Mouse (Mus musculus) kidney, postnatal 4 days (tissue): ENCODE data around the gene Actrt2.

Source experiments
- DNase-seq, 2 experiments: peaks; one replicate each; pipeline ENCODE4 v3.0.0; 2021; ENCODE audit warnings: mixed read lengths in 2 of 2

The Actrt2 gene

DNA sequence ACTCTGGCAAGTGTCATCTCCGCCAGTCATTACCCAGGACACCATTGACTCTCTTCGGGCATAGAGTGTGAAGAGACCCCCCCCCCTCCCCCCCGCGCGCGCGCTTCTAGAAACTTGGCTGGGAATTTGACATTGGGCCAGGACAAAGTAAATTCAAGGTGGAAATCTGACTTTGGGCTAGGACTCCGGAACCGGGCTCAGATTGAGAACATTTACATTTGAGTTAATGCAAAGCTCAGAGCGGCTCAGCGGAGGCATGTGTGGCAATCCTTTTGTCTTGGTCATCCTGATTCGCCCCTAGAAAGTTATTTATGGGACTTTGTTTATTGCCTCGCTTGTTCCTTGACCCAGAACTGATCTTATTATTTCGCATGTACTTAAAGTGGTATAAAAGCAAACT, 14.6 kb upstream of the Actrt2 start:
- no peak for DNase-seq

DNA sequence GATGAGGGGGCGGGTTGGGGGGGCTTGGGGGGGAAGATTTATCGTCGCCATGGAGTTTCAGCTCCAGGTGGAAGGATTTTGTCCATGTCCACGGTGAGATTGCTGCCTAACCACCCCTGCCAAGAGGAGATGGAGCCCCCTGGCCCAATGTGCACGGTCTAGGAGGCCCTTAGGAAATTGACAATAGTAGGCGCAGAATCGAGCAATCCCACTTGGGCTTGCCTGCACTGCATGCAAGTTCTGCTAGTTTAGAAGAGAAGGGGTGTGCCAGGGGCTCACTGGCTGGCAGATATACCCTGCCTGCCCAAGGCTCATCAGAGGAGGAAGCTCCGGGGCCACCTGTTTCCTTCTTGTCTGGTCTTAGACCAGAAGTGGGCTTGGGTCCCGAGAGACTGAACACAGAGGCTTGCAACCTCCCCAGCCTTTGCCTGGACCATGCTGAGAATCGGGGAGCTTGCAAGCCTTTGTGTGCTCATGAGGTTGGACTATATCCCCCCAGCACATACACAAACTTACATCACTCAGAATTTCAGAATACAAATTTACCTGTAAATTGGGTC, 7.9 kb upstream of the Actrt2 start:
- no peak for DNase-seq

DNA sequence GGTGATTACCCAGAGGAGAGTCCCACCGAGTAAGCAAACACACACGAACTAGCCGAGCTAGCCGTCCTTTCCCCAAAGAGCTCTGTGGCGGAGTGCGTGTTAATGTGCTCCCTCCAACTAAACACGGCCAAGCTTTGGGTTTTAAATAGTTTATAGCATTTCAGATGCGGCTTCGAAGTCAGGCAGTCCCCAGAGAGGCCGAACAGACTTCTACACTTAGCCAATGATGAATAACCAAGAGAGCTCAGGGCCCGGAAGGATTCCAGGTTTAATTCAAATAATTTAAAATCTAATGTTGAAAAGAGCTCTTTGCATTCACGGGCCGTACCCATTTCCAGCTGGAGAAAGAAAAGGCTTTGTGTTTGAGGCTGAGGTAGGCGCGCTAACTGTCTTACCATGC, 7.3 kb upstream of the Actrt2 start:
- DNase-seq = no peak

DNA sequence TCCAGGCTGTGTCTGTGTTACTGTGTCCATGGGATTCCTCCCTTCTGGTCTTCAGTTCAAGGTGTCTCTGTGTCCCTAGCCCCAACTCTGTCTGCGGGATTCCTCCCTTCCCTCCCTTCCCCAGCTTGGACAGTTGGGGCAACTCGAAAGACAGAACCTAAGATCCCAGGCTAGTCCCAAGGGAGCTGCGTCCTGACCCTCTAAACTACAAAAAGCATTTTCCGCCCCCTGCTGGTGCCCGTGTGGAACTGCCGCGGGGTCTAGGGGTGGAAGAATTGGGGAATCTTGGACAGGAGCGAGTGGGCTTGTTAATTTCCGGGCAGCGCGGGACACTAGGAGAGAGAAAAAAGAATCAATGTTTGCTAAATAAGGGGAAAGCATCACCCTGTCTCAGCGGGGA, 6.9 kb upstream of the Actrt2 start:
- DNase-seq = peak; percentile 82

DNA sequence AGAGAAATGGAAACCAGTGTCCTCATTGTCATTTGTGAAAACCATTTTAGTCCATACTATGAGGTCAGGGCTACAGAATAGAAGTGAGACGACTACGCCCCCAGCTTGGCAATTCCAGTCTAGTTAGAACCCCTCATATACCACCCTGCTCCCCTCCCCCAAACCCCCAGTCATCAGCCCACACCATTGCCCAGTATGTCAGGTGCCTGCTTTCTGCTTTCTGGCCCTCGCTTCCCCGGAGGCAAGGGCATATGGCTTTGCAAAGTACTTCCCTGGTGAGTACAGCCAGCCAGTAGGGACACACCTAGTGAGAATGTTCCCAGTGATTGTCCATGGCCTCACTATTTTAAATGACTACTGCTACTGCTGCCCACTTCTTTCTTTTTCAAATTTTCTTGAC, 6.3 kb upstream of the Actrt2 start:
- DNase-seq = peak in 1 of 2 experiments; percentile 21

DNA sequence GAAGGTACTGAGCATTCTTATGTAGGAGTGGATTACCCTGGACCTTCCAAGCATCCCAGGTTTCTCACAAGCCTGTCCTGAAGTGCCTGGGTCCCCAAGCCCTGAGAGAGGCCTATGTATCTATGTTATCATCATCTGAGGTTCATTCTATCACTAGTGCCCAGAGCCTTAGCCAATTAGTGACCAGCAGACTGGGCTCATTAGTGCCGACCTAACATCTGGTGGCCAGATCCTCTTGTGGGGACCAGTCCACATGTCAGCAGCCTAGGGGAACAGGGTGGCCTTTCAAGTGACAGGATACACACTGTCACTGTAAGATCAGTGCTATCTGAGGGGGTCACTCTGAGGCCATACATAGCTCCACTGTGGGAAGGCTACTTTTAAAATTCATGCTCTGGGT, 4.4 kb upstream of the Actrt2 start:
- DNase-seq = no peak

DNA sequence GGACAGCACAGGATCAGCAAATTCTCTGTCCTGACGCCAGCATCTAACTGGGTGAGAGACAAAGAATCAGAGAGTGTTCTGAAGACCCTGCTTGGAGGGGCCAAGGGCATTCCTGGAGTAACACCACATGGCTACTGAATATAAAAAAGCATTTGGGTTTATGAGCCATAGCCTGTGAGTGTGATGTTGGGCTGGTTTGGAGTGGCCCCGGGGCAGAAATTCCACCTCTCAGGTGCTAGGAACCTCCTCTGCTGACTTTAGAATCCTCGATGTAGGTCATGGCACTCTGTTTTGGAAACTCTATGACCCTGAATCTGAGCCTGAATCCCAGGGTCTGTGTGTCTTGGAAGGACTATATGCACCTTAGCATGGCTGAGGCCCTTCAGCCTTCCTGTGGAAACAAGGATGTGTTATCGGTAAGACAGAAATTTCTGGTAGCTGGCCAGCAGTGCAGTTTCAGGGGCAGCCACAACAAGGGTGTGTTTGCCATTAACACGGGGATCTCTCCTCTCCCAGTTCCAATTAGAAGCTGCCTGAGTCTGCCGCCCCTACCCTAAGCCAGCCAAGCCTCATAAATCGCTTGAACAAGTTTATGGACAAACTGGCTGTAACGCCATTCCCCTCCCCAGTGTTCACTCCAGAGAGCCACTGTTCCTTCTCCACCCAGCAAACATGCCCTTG, 3.7 kb upstream of the Actrt2 start:
- DNase-seq = peak; percentile 53 to 73

DNA sequence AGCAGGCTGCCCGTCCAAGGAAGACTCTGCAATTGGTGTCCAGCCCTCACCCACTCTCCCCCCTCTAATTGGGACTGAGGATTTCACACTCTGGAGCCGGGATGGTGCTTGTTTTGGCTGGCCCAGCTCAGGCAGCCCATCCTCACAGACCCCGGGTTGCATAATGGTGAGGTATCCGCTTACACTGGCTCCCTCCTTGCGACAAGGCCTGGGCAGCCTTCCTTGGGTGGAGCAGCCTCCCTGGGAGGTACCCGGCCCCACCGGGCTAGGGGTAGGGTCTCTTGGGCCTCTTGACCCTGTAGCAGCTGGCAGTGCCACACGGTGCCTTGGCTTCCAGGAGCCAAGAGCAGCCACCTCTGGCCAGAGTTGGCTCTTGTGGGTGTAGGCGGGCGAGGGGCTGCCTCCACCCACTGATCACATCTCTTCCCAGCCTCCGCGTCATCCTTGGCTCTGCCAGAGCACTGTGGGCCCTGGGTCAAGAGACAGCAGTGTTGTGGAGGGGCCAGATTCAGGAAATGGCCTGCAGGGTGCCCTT, 4.9 kb downstream of the Actrt2 start:
- no peak for DNase-seq

DNA sequence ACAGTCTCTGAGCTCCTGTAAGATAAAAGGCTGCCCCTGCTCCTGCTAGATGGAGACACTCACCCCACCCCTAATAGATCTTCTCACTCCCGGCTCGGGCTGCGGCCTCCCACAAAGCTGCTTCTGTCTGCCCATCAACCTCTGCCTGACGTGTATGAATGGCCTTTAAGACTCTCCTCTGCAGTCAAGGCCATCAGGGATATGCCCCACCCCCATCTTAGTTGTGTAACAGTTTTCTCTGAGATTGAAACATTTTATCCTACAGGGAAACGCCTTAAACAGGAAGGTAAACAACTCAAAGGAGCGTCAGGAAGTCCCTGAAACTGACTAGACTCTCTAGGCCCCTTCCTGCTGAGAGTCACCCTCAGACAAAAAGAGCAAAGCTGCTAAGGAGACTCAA, 6.4 kb downstream of the Actrt2 start:
- DNase-seq = no peak

DNA sequence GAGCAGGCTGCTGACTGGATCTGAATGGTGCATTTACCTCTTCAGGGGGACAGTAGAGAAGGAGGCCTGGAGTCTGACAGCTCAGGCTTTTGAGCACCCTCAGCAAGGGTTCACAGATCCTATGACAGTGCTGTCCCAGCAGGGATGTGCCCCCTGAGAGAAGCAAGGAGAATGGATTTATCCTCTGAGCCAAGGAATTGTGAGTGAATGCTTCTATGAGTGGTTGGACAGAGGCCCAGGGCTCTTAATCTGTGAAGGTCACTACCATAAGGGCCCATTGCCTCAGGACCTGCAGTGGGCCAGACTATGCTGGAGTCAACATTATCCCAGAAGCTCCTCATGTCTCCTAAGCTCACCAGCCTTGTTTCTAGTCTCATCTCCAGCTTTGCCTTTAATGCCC, 7.6 kb downstream of the Actrt2 start:
- DNase-seq = no peak

DNA sequence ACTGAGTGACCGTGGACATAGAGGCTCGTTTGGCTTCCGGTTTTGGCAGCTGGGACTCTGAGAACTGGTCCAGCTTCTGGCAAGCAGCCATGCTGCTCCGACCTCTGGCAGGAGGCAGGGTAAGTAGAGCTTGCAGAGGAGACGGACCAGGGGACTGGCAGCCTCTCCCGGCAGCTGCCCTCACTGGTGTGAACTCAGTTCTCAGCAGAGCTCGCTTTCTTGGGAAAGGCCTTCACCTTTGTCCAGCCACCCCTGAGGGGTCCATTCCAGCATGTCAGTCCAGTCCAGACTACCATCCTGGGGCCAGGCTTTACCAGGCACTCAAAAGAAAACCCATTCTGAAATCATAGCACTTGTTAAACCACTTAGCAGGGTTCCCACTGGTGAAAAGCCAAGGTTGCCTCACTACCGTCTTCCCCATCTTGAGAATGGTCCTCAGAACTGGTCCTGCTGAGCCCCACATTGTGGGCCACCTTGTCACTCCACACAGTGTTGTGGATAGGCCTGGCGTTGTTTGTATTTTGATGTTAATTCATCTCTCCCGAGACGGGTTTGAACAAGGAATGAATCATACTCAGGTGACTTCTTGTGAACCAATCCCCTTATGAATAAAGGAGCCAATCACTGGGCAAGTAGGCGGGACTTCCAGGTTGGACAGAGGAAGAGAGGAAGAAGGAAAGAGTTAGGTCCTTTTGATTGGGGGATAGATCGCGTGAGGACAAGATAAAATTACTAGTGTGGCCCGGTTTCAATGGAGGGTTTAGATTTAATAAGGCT, 12.3 kb downstream of the Actrt2 start:
- peak; percentile 33 to 38 for DNase-seq

DNA sequence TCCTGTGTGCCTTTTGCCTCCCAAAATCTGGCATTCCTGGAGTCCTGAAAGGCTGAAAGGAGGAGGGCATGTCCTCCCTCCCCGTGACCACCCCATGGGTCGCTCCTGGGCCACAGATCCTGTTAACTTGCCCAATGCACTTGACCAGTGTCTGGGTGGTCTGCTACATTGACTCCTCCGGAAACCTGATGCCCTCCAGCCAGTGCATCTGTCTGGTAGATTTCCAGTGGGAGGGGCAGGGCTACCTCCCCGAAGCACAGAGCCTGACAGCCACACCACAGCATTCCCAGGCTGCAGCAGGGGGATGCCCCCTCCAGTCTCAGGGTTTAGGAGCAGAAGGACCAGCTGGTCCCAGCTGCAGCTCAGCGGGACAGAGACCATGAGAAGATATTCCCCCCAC, 15.2 kb downstream of the Actrt2 start:
- peak in 1 of 2 experiments; percentile 37 for DNase-seq

DNA sequence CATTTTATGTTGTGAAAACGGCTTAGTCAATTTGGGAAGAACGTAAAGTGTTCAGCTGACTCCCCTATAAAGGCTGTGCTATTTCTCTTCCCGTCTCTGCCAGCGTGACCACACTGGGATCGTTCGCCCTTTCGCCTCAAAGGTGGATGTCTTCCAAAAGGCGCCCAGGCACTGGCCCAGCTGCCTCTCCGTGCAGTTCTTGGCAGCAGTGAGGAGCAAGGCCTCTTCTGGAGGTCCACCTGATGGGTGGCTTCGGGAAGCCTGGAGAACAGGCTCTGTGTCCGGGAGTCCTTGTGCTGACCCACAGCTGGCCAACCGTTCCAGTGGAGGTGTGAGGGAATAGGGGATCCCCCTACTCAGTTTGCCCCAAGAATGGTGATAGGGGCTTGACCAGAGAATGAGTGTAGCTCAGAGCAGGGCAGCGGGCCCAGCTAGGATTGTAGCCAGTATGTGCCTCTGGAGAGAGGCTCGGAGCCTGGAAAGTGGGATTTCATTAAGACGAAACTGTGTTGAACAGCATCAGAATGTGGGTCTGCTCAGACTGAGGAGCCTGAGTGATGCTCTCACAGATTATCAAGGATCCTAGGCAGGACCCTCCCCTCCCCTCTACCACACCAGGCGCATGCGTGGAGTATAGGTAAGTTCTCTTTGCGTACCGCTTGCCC, 18.5 kb downstream of the Actrt2 start:
- DNase-seq = no peak

DNA sequence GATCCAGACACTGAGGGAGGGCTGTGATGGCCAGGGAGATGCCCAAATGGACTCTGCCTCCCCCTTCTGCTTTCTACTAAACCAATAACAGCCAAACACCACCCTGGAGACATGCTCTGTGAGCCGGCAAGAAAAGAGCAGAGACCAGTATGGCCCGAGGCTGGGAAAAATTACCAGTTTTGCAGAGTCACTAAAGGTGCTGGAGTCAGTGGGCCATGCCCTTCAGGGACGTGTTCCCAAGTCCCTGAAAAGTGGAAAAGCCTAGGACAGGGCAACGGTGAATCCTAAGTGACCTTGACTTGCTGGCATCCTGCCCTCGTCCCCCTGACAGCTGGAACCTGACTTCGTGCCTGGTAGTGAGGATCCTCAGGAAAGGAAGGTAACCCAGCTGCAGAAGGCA, 25.2 kb downstream of the Actrt2 start:
- DNase-seq = peak in 1 of 2 experiments; percentile 56

DNA sequence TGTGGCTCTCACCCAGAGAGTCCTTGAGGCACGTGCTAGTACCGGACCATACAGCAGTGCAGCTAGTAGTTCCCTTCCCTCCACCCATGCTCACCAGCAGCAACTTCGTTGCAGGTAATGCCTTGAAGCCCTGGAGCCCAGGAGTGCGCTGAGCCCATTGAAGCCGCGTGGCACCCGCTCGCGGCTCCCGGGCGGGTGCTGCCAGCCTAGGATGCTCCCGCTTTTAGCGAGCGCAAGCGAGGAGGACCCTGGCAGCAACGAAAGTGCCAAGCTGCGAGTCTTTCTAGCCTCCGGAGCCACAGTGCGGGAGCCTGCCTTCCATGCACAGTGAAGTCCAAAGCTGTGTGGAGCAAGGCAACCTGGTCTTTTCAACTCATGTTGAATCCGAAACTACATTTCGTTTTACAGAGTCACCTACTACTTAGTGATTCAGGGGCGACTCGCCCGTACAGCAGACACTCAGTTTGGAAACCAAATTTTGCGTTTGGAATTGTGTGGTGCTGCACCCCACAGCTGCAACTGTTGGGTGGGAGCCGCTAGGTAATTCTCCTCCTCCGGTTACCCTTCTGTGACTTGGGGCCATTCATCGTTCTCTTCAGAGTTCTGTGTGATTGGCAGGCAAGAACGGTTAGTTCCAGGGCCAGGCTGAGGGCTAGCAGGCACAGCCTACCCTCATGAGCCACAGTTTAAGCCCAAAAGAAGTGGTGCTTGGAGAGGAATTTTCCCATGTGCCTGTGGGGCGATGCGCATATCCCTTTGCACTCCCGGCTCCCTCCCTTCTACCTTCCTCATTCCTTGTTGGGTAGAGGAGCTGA, 26.2 kb downstream of the Actrt2 start:
- peak in 1 of 2 experiments; percentile 35 for DNase-seq

DNA sequence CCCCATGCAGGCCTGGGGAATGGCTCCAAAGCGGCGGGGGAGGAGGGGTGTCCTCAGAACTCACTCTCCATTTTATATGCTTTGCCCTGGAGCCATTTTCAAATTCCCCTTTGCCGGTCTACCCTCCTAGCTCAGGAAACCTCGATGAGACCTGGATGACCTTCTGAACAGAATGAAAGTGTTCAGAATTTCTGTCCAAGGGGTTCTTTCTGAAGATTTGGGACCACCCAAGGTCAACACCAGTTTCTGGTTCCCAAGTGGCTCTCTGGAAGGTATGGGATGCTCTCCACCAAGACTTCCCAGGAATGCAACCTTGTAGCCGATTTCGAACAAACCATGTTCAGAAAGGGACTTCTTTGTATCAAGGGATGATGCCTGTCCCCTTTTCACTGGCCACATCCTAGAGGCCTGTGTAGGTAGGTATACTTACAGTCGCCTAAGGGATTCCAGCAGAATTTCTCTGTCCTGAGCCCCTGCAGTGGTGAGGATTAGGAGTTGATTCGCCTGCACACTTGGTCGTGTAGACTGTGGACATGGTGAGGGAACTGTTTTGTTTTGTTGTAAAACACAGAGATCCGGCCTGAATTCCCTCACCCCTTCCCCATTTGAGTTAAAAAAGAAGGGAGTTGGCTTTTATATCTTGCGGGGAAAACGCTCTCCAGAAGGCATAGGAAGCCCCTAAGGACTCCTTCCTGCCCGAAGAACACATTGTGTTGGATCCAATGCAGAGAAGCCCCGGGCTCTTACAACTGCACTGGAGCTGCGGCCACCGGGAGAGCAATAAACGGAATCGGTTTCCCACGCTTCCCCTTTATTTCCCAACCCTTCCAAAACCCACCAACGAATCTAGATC, 27.0 kb downstream of the Actrt2 start:
- no peak for DNase-seq

DNA sequence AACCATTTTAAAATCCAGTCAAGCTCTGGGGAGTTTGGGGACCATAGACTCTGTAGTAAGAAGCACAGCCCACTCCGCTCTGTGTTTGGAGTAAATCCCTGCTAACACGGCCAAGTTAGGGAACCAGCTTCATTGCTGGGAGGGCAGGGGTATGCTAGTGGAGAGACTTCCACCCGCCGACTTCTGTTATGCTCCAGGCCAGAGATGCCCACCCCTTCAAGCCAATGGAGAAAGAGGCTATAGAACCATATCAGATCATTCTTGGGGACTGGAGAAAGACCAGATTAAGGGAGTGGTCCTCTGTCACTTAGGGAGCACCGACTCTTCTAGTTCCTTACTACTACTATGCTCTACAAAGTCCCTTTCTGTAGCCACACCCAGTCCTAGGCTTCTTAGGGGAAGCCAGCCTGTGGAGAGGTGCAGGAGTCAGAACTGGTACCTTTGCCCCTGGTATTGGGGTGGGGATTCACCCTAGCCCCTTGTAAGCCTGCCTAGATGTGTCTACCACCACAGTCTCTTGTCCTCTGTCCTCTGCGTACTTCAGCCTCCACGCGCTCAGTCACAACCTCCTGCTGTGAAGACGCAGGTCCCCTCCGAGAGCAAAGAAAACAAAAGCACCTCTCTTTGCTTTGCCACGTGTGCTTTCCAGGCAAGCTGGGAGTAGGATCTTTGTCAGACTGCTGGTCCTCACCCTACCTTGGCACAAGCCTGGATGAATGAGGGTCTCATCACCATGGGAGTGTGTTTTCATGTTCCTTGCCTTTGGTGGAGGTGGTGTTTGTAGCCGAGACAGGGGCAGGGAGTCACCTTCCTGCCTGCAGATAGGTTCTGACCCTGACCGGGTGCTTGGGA, 27.9 kb downstream of the Actrt2 start:
- no peak for DNase-seq

DNA sequence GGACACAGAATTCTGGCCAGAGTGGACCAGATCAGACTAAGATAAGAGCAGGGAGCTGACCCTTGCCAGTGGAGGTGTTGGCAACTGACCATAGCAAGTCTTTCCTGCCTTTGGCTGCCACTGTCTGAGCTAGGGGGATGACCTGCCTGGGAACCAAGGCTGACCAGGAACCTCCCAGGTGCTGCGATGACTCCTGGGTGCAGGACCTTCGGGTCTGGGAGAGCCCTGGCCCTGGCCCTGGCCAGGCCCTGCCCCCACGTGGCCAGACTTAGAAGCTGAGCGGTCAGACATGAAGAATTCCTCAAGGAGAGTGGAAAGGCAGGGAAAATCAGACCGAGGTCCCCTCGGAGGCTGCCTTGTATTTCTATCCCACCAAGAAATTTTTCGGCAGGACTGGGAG, 28.5 kb downstream of the Actrt2 start:
- peak; percentile 63 to 78 for DNase-seq

DNA sequence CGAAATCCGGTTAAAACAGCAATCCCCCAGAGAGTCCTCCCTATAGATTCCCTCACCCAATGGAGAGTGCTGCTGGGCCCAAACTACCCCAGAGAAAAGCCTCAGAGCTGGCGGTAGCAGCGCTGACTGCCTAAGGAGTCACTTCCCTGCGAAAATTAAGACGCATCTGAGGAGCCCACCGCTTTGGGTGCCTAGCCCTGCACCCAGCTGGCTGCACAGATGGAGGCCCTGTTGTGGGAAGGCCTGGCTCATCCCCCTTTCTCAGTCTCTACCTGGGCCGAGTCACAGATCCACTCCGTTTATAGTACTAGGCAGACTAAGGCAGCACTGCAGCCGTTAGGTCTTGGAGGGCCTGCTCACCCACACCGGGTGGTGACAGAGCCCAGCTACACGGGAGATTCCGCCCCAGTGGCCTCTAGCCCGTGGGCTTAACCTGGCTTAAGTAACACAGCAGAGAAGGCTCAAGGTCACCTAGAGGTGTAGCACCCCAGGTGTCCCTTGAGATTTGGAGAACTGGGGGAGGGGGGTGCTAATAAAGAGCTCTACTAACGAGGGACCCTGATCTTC, 29.3 kb downstream of the Actrt2 start:
- peak in 1 of 2 experiments; percentile 39 for DNase-seq
